ENCODE assay signal across 10 mouse cellular contexts in genomic region chr10:17576333-17576750, GRCm38 (mm10).
DNase-seq lines count a peak whose midpoint lies in the region; ATAC-seq and TF ChIP-seq lines count a peak whose summit lies in the region.
"Had no signal": no experiment of that assay in that cellular context is flagged by ENCODE, and none has a peak within 500 bp of the region (broad histone marks: within the 10 kb centered on the region; RNA-seq: fewer than 3 reads in every experiment).

No protein-coding gene starts in this region.

- H3K4me3 ChIP-seq in forebrain, embryonic 14.5 days (ENCODE audit: low read depth, low read length): no peak overlapping the region
- H3K4me3 ChIP-seq in forebrain, postnatal 0 days (ENCODE audit: low read depth, low read length): no peak overlapping the region
- no peak overlapping the region for H3K4me3 ChIP-seq in lung, embryonic 16.5 days (ENCODE audit: low read length)
- no peak overlapping the region for H3K4me3 ChIP-seq in lung, adult 2 months (replicated peaks; ENCODE audit: extremely low read depth, low read depth, low read length)
- H3K4me3 ChIP-seq in stomach, embryonic 16.5 days (replicated peaks; ENCODE audit: low read length): no peak overlapping the region

- no peak overlapping the region for H3K9ac ChIP-seq in forebrain, embryonic 14.5 days (ENCODE audit: low read length)
- no peak overlapping the region for H3K9ac ChIP-seq in forebrain, postnatal 0 days
- H3K9ac ChIP-seq in lung, embryonic 16.5 days (ENCODE audit: low read length): no peak overlapping the region
- H3K9ac ChIP-seq in stomach, embryonic 16.5 days (ENCODE audit: low read length): no peak overlapping the region

- DNase-seq in forebrain, embryonic 14.5 days (ENCODE audit: low spot score): peak; percentile 3
- no peak for DNase-seq in forebrain, postnatal 0 days
- no peak for DNase-seq in lung, adult 2 months
- DNase-seq in kidney, postnatal 10 days: peak; percentile 40
- DNase-seq in c-Kit-positive CD71-positive TER-119-positive erythroid progenitor cells, embryonic 14.5 days (ENCODE audit: low spot score): no peak
- no peak for DNase-seq in adrenal gland, adult 18-20 months (ENCODE audit: low spot score in 2 of 2)

- peak; percentile 40; the same call in 1 of the 2 replicates for ATAC-seq in forebrain, embryonic 14.5 days
- ATAC-seq in forebrain, postnatal 0 days: no peak
- no peak for ATAC-seq in lung, embryonic 16.5 days (ENCODE audit: low read depth)
- ATAC-seq in stomach, embryonic 16.5 days (ENCODE audit: insufficient read depth, low FRiP score): peak; percentile 51; the same call in 1 of the 2 replicates
- ATAC-seq: hindbrain, embryonic 16.5 days; midbrain, embryonic 16.5 days had no signal

- no peaks in the 10 kb centered on the region for H3K36me3 ChIP-seq in forebrain, embryonic 14.5 days (ENCODE audit: control insufficient read depth, insufficient read depth, low read length)
- H3K36me3 ChIP-seq in forebrain, postnatal 0 days (ENCODE audit: insufficient read depth): no peaks in the 10 kb centered on the region
- H3K36me3 ChIP-seq in lung, embryonic 16.5 days (ENCODE audit: control insufficient read depth, insufficient read depth, low read length): no peaks in the 10 kb centered on the region
- no peaks in the 10 kb centered on the region for H3K36me3 ChIP-seq in stomach, embryonic 16.5 days (ENCODE audit: control insufficient read depth, insufficient read depth, low read length)

- no peak overlapping the region for H3K4me2 ChIP-seq in forebrain, embryonic 14.5 days (ENCODE audit: low read length)
- H3K4me2 ChIP-seq in forebrain, postnatal 0 days (ENCODE audit: low read depth): no peak overlapping the region
- H3K4me2 ChIP-seq in lung, embryonic 16.5 days (ENCODE audit: low read depth, low read length): no peak overlapping the region
- H3K4me2 ChIP-seq in stomach, embryonic 16.5 days (ENCODE audit: low read depth, low read length): no peak overlapping the region

- H3K9me3 ChIP-seq in forebrain, embryonic 14.5 days (replicated peaks; ENCODE audit: control insufficient read depth, low read length): no peaks in the 10 kb centered on the region
- no peaks in the 10 kb centered on the region for H3K9me3 ChIP-seq in forebrain, postnatal 0 days (ENCODE audit: low read length)
- peaks cover 2% of the 10 kb centered on the region; the same call in 1 of the 2 replicates for H3K9me3 ChIP-seq in lung, embryonic 16.5 days (ENCODE audit: control insufficient read depth, low read length)
- no peaks in the 10 kb centered on the region for H3K9me3 ChIP-seq in stomach, embryonic 16.5 days (replicated peaks; ENCODE audit: control insufficient read depth, low read length)

- TF ChIP-seq POLR2A in lung, adult 2 months (IDR thresholded peaks at IDR 0.05; ENCODE audit: borderline replicate concordance, extremely low read depth, low read depth, low read length): no peak

- H3K4me1 ChIP-seq in forebrain, embryonic 14.5 days (ENCODE audit: control insufficient read depth, insufficient read depth, low read length): peaks cover 7% of the 10 kb centered on the region; the same call in 1 of the 2 replicates
- H3K4me1 ChIP-seq in forebrain, postnatal 0 days (ENCODE audit: insufficient read depth): no peaks in the 10 kb centered on the region
- H3K4me1 ChIP-seq in lung, embryonic 16.5 days (replicated peaks; ENCODE audit: control insufficient read depth, insufficient read depth, low read length): peaks cover 17% of the 10 kb centered on the region
- peaks cover 5% of the 10 kb centered on the region for H3K4me1 ChIP-seq in lung, adult 2 months (ENCODE audit: control insufficient read depth, insufficient read depth, low read length)
- H3K4me1 ChIP-seq in stomach, embryonic 16.5 days (ENCODE audit: control insufficient read depth, insufficient read depth, low read length): peaks cover 11% of the 10 kb centered on the region; the same call in 1 of the 2 replicates

- no peak for TF ChIP-seq CTCF in forebrain, postnatal 0 days (IDR thresholded peaks at IDR 0.05; ENCODE audit: low read depth)
- TF ChIP-seq CTCF in lung, adult 2 months (IDR thresholded peaks at IDR 0.05; ENCODE audit: insufficient read depth, low read length): no peak

- no peak overlapping the region for H3K27ac ChIP-seq in forebrain, embryonic 14.5 days (ENCODE audit: low read depth, low read length)
- H3K27ac ChIP-seq in forebrain, postnatal 0 days (ENCODE audit: low read depth, low read length): no peak overlapping the region
- peak overlapping the region; percentile 67 for H3K27ac ChIP-seq in lung, embryonic 16.5 days (ENCODE audit: low read length)
- H3K27ac ChIP-seq in stomach, embryonic 16.5 days (ENCODE audit: low read length): peak overlapping the region; percentile 90

- H3K27me3 ChIP-seq in forebrain, embryonic 14.5 days (replicated peaks; ENCODE audit: control insufficient read depth, insufficient read depth, low read length): no peaks in the 10 kb centered on the region
- no peaks in the 10 kb centered on the region for H3K27me3 ChIP-seq in forebrain, postnatal 0 days (ENCODE audit: insufficient read depth, low read length)
- H3K27me3 ChIP-seq in lung, embryonic 16.5 days (ENCODE audit: control insufficient read depth, insufficient read depth, low read depth, low read length): no peaks in the 10 kb centered on the region
- H3K27me3 ChIP-seq in stomach, embryonic 16.5 days (ENCODE audit: control insufficient read depth, insufficient read depth, low read length): no peaks in the 10 kb centered on the region

Comparison
In these comparisons a context has a peak if more than half of its experiments do, and no peak if none do; other contexts are left out.
1. ATAC-seq: peak in forebrain, embryonic 14.5 days (single experiment) and stomach, embryonic 16.5 days (single experiment); none in forebrain, postnatal 0 days (single experiment) and lung, embryonic 16.5 days (single experiment).
2. DNase-seq: peak in forebrain, embryonic 14.5 days (single experiment) and kidney, postnatal 10 days (single experiment); none in forebrain, postnatal 0 days (single experiment), lung, adult 2 months (single experiment), c-Kit-positive CD71-positive TER-119-positive erythroid progenitor cells, embryonic 14.5 days (single experiment) and adrenal gland, adult 18-20 months (0 of 2).
3. H3K27ac ChIP-seq: peak in lung, embryonic 16.5 days (single experiment) and stomach, embryonic 16.5 days (single experiment); none in forebrain, embryonic 14.5 days (single experiment) and forebrain, postnatal 0 days (single experiment).